Mouse (Mus musculus) adrenal gland, postnatal 14 days (tissue): ENCODE results near the gene Zdhhc9. TPM values are rescaled to one million over a fixed set of nuclear protein-coding genes. Genes with fewer than 3 reads are reported as not detected.

Experiments used
- DNase-seq: peaks from one replicate; pipeline ENCODE4 v3.0.0; 2021; ENCODE audit warnings: mixed read lengths
- total RNA-seq: library from RNA; stranded (reverse); gene quantifications from 2 replicates; pipeline ENCODE4 v1.2.3, GENCODE M21; 2021

Gene Zdhhc9
- total RNA-seq, 1 experiment from 2014 or later, result 17.5 TPM

DNA sequence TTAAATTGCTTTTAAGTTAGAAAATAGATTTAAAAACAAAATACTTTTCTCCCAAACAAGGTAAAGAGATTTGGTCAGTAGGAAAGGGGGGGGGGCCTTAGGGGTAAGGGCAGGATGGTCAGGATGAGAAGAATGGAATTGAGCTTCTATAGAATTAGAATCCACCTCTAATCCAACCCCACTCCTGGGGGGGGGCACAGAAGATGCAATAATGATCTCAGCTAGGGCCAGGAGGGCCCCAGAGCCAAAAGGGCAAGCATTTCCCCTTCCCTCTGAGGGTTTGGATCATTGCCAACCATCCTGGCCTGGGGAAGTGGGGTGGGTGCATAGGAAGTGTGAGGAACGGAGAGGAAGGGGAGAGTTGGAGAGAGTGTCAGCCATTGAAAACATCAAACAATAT lies 38.3 kb downstream of the Zdhhc9 start:
- DNase-seq, result no peak

- DNase-seq, result no peak
These were observed 38.8 kb downstream of the Zdhhc9 start for GRCm38 (mm10) chrX:48169892-48170291.

DNA sequence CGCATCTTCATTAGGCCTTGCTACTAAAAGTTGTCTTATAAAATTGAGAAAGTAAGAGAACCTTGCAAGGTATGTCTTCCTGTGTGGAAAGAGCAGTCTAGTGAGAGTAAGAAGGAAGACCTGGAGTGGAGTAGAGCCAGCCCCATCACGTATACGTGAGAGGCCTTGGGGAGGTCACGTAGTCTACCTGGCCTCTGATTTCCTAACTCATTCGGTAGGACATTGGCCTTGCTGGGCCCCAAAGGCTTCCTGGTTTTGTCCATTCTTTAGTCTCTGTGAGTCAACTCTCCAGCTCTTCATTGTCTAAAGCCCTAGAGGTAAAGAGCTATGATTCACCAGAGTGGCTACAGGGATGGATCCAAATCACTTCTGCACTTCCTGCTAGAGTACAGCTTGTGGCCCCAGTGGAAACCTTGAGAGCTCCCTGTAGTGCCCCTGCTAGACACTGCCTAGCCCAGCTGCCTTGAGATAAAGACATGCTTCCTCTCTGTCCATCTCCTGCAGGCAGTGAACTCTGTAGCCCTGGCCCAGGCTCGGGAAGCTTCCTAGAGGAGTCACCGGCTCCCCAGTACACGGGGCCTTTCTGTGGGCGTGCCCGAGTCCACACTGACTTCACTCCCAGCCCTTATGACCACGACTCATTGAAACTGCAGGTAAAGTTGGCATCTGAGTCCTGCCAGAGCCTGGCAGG lies 50.3 kb downstream of the Zdhhc9 start:
- DNase-seq, result no peak

- no peak for DNase-seq
These were observed 51.3 kb downstream of the Zdhhc9 start for GRCm38 (mm10) chrX:48157396-48157795.

DNA sequence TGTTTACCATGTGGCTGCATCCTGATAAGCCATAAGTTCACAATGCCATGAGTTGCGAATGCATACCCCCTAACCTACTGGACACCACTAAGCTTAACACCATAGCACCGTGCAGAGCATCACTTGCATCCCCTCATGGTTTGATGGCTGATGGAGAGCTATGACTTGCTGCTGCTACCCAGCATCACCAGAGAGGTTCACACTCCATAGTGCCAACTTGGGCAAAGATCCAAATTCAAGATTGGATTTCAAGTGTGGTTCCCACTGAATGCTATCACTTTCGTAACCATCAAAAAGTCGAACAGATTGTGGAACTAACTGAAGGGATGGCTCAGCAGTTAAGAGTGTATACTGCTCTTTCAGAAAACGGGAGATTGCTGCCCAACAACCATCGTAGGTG lies 53.2 kb downstream of the Zdhhc9 start:
- DNase-seq, result no peak

DNA sequence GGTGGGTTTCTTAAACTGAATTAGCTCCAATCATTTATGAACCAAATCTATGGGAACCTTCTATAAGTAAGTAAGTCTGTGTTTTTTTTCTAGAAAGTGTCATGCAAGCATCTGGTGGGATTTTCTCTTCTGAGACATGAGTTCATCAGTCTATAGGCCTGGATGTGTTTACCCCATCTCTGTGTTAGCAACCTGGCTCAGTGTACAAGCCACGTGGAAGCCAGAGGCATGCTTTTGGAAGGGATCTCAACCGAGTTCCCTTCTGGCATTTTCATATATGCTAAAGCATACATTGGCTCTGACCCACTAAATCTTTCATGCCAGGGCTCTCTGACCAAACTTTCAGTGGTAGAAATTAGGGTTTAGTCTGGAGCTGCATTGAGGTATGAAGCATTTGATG lies 54.7 kb downstream of the Zdhhc9 start:
- DNase-seq, result no peak

GRCm38 (mm10) chrX:48153414-48153813 lies 55.3 kb downstream of the Zdhhc9 start:
- no peak for DNase-seq

DNA sequence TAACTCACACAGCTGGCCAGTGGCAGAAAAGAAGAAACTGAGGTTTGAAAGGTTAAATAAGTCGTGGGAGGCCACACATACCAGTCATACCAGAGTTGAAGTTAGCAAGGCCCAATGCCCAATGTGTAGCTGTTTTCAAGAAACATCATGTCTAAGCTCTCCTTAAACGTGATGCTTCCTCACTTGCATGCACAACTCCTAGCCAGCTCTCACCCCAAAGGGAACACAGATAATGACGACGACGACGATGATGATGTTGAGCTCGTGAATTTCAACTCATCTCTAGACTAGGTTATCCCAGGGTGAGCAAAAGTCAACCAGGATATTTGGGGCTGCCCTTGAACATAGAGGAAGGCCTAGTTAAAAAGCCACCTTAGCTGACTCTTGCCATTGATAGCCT lies 56.6 kb downstream of the Zdhhc9 start:
- no peak for DNase-seq

DNA sequence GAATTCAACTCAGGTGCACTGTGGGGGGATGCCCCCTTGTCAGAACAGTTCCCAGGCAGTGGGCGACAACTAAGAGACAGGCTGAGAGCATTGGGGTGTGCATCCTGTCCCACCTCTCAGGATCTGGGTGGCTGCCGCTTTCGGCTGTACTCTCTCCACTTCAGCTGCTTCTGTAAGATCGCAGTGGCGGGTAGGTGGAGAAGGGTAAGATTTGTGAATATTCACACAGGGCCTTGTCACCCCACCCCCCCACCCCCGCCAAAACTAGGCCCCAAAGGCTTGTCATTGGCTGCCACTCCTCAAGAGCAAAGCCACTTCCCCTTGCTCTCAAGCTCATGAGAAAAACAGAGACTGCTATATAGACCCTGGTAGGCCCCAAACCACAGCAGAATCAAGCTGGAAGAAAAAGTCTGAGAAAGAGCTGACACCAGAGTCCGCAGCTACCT lies 60.9 kb downstream of the Zdhhc9 start:
- no peak for DNase-seq

DNA sequence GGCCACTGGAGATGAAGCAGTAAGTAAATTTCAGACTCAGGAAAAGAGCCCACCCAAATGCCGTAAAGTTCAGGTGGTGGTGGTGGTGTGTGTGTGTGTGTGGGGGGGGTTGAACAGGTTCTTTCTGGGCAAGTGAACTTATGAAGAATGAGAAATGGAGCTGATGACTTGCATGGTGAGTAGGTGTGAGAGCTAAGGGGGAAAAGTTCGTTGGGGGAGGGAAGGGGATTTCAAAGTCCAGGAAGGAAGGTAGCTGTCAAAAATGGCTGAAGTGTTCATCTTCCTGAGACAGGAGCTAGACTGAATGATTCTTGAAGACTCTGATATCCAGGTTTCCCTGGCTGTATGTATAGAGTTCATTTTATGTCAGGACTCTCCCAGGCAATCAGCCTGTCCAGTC lies 61.5 kb downstream of the Zdhhc9 start:
- DNase-seq, result no peak

GRCm38 (mm10) chrX:48146262-48146661 lies 62.4 kb downstream of the Zdhhc9 start, which contains the start of gene Sash3:
TSS of gene Sash3 (plus strand) at chrX:48146436.
- peak; percentile 45 for DNase-seq

DNA sequence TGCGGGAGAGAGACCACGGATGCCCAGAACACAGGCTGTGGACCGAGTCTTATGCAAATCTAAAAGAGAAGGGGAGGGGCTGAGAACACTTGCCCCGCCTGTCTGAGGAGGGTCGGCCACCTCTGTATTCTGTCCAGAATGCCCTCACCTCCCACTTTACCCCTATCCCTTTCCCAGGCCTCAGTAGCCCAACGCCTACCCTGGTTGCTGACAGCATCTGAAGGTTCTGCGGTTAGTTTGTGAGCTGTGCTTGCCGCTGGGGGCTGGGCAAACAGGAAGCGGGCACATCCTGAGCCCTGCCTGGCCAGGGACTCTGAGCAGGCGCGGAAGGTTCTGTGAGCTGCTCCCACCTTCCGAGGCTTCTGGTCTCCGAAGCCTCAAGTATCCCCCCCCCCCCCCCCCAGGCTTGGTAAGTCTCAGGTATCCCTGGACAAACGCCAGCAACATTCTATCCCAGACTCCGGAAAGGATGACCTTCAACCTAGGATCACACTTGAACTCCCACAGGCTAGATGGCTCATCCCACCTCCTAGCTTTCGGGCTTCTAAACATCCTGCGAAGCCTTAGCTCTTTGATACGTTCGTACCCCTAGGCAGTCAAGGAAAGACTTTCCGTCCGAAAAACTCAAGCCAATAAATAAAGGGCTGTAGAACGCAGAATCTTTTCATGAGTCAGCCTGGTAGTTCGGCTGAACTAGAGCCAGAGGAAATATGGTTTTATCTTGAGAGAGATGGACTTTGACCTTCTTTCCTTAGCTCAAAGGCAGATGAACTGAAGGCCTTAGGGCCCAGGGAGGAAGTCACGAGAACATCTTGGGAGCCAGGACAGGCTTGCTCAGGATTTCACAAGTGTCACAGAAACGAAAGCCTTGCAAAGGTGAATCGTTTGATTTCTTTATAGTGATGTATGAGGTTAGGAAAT lies 65.0 kb downstream of the Zdhhc9 start:
- DNase-seq, result peak; percentile 46

DNA sequence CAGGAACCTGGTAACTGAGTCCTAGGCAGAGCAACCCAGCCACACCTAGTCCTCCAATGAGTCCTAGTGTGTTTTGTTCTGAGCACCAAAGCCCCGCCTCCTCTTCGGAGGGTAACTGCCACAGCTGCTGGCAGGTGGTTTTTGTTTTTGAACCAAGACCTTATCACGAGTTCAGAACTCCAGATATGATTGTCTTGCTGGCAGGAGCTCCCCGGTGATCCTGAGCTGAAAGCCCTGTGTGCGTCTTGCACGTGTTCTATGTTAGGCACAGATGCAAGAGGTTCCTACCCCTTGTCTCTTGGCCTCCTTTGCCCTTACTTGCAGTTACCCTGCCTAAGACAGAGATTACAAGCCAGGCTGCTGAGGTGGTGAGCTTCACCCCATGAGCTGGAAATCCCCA lies 67.2 kb downstream of the Zdhhc9 start:
- no peak for DNase-seq

GRCm38 (mm10) chrX:48140286-48140877 lies 68.3 kb downstream of the Zdhhc9 start:
- no peak for DNase-seq

GRCm38 (mm10) chrX:48139368-48140285 lies 69.1 kb downstream of the Zdhhc9 start:
- no peak for DNase-seq

DNA sequence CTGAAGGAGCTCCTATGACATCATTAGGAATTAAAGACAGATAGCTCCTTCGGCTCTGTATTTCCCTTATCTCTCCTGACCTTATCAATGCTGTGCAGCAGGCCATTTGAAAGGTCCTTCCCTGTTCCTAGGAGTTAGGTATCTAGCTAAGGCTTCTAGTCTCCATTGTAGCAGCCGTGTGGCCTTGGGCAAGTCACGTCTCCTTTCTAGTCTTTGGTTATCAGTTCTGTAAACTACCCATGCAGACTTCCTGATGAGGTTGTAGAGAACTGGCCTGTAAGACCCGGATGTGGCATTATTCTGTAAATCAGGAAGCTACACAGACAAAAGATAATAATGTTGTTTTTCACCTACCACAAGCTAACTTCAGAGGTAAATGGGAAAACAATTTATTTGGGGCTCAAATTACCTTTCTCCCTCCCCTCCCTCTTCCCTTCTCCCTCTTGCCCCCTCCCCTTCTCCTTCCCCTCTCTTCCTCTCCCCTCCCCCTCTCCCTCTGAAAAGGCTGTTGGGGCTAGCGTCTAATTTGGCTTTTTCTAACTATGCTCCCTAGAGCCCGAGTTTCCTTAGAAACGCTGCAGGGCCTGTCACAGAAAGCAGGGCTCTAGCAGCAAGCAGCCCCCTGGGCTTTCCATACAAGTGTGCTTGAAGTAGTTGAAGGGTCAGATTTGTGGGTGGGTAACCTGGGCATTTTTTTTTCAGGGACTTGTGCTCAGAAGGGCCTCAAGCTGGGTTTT lies 70.0 kb downstream of the Zdhhc9 start:
- no peak for DNase-seq

- DNase-seq, result no peak
These were observed 70.7 kb downstream of the Zdhhc9 start for GRCm38 (mm10) chrX:48138011-48138410.

- DNase-seq, result no peak
These were observed 71.7 kb downstream of the Zdhhc9 start for GRCm38 (mm10) chrX:48136935-48137334.

- no peak for DNase-seq
These were observed 79.5 kb downstream of the Zdhhc9 start for GRCm38 (mm10) chrX:48129167-48129566.

GRCm38 (mm10) chrX:48127502-48128218 lies 81.0 kb downstream of the Zdhhc9 start:
- DNase-seq, result no peak
